Mouse (Mus musculus) heart, postnatal 36 days (tissue): ENCODE results near the gene Gm20594. TPM values are rescaled to one million over a fixed set of nuclear protein-coding genes. Genes with fewer than 3 reads are reported as not detected.

Source experiments
- DNase-seq, 2 experiments: peaks; one replicate each; pipeline ENCODE4 v3.0.0; 2021 to 2022
- intact Hi-C: fragments of 180-260 bp; cut with DNase I; formaldehyde crosslinking; loops from one replicate; pipeline ENCODE4 v1.15.1; 2025
- total RNA-seq, 2 experiments: library from RNA; stranded (reverse); gene quantifications; 2 replicates each; pipeline ENCODE4 v1.2.3; 2021

The Gm20594 gene
- total RNA-seq: not detected

- DNase-seq: no peak
- intact Hi-C loops: no loop called here
Observed at GRCm38 (mm10) chr6:79817616-79818015, at the start of gene Gm20594. TSS of gene Gm20594 (plus strand) at chr6:79817916.

GRCm38 (mm10) chr6:79818114-79818513, 398 bp downstream of the Gm20594 start:
- intact Hi-C loops: no loop called here
- no peak for DNase-seq

DNA sequence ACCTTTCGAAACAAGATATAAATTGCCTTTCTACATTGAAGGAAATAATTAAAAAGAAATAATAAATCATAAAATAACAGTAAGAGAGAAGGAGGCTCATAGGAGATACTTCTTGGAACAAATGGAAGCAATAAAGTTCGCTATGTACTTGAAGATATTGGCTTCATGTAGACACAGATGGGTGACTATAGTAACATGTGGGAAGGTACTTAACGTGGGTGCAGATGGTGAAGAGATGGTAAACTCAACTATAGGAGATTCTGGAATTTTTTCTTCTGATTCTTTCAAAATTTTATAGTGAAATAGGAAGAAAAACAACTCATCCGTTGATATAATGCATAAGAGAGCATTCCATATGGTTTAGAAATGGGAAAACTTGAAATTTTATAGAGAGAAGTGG, 16.1 kb downstream of the Gm20594 start:
- intact Hi-C loops: no loop called here
- DNase-seq: no peak

GRCm38 (mm10) chr6:79846829-79847228, 29.1 kb downstream of the Gm20594 start:
- no peak for DNase-seq
- intact Hi-C loops: no loop called here

Other genes with a start within 250 kb of the Gm20594 start
- gene Lrrtm4, start 201.0 kb downstream of the Gm20594 start, total RNA-seq: not detected